Mouse (Mus musculus) adrenal gland, postnatal 4 days (tissue): ENCODE data around the gene 4930595M18Rik. TPM values are rescaled to one million over a fixed set of nuclear protein-coding genes. Genes with fewer than 3 reads are reported as not detected.

Experiments used
- DNase-seq, 2 experiments: peaks; one replicate each; pipeline ENCODE4 v3.0.0; 2021 to 2022; ENCODE audit warnings: low spot score in 2 of 2, mixed read lengths in 2 of 2
- long read RNA-seq, 2 experiments: library from polyadenylated mRNA; stranded (forward); transcript quantifications; one replicate each; pipeline ENCODE4 v2.0.0; 2021
- total RNA-seq, 2 experiments: library from RNA; stranded (reverse); gene quantifications; 2 replicates each; pipeline ENCODE4 v1.2.3; 2021

Gene 4930595M18Rik
- total RNA-seq = not detected
- long read RNA-seq, experiment 1 = 0 reads
- long read RNA-seq, experiment 2 = 0 reads

DNA sequence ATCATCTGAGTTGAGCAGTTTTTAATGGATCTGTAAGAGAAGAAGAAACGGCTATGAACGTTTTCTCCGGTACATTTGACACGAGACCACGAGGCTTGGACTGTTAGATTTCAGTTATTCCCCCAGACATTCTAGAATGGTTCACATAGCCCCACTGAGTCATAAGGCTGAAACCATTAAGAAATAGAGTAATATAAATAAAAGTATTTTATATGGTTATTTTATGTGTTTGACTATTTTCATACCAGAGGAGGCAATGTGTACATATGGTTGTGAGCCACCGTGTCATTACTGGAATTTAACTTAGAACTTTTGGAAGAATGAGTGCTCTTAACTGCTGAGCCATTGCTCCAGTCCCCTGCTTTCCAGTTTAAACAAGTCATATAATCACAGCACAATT lies at the start of gene 4930595M18Rik:
Gene 4930595M18Rik (minus strand): TSS at position 101 of the 400 bp plus-strand sequence.
- DNase-seq = no peak

DNA sequence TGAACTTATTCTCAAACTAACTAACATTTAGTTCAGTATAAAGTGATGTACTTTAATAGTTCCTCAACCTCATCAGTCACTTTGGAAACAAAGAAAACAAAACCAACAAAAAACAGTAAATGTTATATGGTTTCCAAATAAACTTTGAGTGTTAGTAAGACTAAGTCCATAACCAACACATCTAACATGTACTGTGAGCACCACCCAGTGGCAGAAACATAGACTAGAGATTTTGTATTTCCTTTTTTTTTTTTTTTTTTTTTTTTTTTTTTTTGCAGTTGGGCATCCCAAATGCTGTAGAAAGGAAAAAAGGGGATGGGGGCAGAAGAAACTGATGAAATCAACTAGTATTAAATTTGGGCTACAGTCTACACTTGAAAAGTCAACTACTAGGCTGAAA lies 14.6 kb upstream of the 4930595M18Rik start:
- no peak for DNase-seq
